25 mouse cellular contexts compared by ENCODE assay signal in the genomic region with DNA sequence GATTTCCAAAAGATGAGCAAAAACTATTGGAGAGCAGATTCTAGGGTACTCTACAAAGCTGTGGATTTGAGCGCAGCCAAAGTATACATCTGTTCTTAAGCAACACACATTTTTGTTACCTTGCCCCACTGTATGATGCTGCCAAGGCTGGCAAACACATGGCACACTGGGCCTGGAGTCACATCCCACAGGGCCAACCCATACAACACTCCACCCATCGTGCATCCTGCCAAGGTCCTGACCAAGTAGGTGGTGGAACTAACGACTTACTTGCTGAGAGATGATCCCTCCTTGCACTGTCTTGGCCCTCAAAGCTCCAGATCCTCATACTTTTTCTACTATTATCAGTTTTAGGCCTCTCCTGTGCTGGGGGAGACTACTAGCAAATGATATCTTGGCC.
DNase-seq lines count a peak whose midpoint lies in the region; ATAC-seq and TF ChIP-seq lines count a peak whose summit lies in the region.
"Had no signal": no experiment of that assay in that cellular context is flagged by ENCODE, and none has a peak within 500 bp of the region (broad histone marks: within the 10 kb centered on the region; RNA-seq: fewer than 3 reads in every experiment).

No protein-coding gene starts in this region.

- H3K9ac ChIP-seq in liver, adult 2 months (ENCODE audit: low read depth, low read length) = no peak overlapping the region
- no peak overlapping the region for H3K9ac ChIP-seq in liver, postnatal 0 days (replicated peaks)
- H3K9ac ChIP-seq: embryonic facial prominence, embryonic 15.5 days; intestine, embryonic 15.5 days; limb, embryonic 13.5 days; liver, embryonic 15.5 days; stomach, embryonic 15.5 days had no signal

- peaks cover 14% of the 10 kb centered on the region; the same call in 1 of the 2 replicates for H3K79me2 ChIP-seq in liver, adult 2 months (ENCODE audit: control insufficient read depth, insufficient read depth, low read length)

- H3K27me3 ChIP-seq in liver, adult 2 months (ENCODE audit: control insufficient read depth, insufficient read depth, low read length) = no peaks in the 10 kb centered on the region
- H3K27me3 ChIP-seq in liver, postnatal 0 days (ENCODE audit: insufficient read depth, low read length) = no peaks in the 10 kb centered on the region
- H3K27me3 ChIP-seq: CH12.LX; embryonic facial prominence, embryonic 15.5 days; intestine, embryonic 15.5 days; limb, embryonic 13.5 days; liver, embryonic 15.5 days; stomach, embryonic 15.5 days had no signal

- no peak for TF ChIP-seq EP300 in liver, postnatal 0 days (IDR thresholded peaks at IDR 0.05; ENCODE audit: low read depth)

- intact Hi-C loops in gastrocnemius, adult 2 months (cut with DNase I) = no loop called here

- no peak for ATAC-seq in liver, postnatal 0 days
- ATAC-seq: forebrain, embryonic 16.5 days; hindbrain, embryonic 16.5 days; intestine, embryonic 15.5 days had no signal

- H3K9me3 ChIP-seq in liver, postnatal 0 days (ENCODE audit: low read length) = no peaks in the 10 kb centered on the region
- H3K9me3 ChIP-seq: embryonic facial prominence, embryonic 15.5 days; intestine, embryonic 15.5 days; limb, embryonic 13.5 days; liver, embryonic 15.5 days; stomach, embryonic 15.5 days had no signal

- DNase-seq in gastrocnemius, adult 2 months = peak; percentile 60
- no peak for DNase-seq in gastrocnemius, postnatal 4 days (ENCODE audit: low spot score in 2 of 2)
- DNase-seq in liver, adult 2 months (ENCODE audit: extremely low read depth, low read depth, low spot score) = peak; percentile 94
- DNase-seq in liver, postnatal 0 days = no peak
- DNase-seq in adrenal gland, adult 2 months = peak; percentile 57
- peak; percentile 90 for DNase-seq in gonadal fat pad, adult 2 months (ENCODE audit: low read depth)
- no peak for DNase-seq in frontal cortex, postnatal 10 days (ENCODE audit: low spot score in 2 of 2)
- DNase-seq in spleen, postnatal 14 days (ENCODE audit: low spot score in 2 of 2) = no peak
- DNase-seq: B cell, adult 2 months; cerebellum, adult 18-20 months; cerebellum, postnatal 36 days; heart, postnatal 4 days; kidney, postnatal 25 days; layer of hippocampus, postnatal 36 days; thymus, adult 2 months had no signal

- H3K4me1 ChIP-seq in liver, adult 2 months (ENCODE audit: control insufficient read depth, insufficient read depth, low read length) = peaks cover 9% of the 10 kb centered on the region
- peaks cover 23% of the 10 kb centered on the region for H3K4me1 ChIP-seq in liver, postnatal 0 days (ENCODE audit: insufficient read depth)
- H3K4me1 ChIP-seq: limb, embryonic 13.5 days had no signal

- TF ChIP-seq CTCF in gastrocnemius, adult 2 months (IDR thresholded peaks at IDR 0.05) = no peak
- no peak for TF ChIP-seq CTCF in liver, adult 2 months (IDR thresholded peaks at IDR 0.05; ENCODE audit: low read depth, low read length)
- TF ChIP-seq CTCF in liver, postnatal 0 days (IDR thresholded peaks at IDR 0.05; ENCODE audit: low read depth) = no peak

- H3K4me3 ChIP-seq in gastrocnemius, adult 2 months = no peak overlapping the region
- H3K4me3 ChIP-seq in liver, adult 2 months (ENCODE audit: insufficient read depth, low read depth, low read length) = no peak overlapping the region
- H3K4me3 ChIP-seq in liver, postnatal 0 days (ENCODE audit: low read depth, low read length) = no peak overlapping the region
- H3K4me3 ChIP-seq: embryonic facial prominence, embryonic 15.5 days; intestine, embryonic 15.5 days; limb, embryonic 13.5 days; liver, embryonic 15.5 days; stomach, embryonic 15.5 days had no signal

- 22% methylated on average over 3 of the region's 3 CpGs for WGBS in liver, adult 2 months
- WGBS in liver, postnatal 0 days (ENCODE audit: insufficient replicate concordance) = 84% methylated on average over 3 of the region's 3 CpGs

- H3K27ac ChIP-seq in gastrocnemius, adult 2 months = peak overlapping the region; percentile 83; the same call in 1 of the 2 replicates
- no peak overlapping the region for H3K27ac ChIP-seq in liver, adult 2 months (replicated peaks; ENCODE audit: insufficient read depth, low read depth, low read length)
- H3K27ac ChIP-seq in liver, postnatal 0 days (ENCODE audit: low read depth) = no peak overlapping the region
- H3K27ac ChIP-seq: embryonic facial prominence, embryonic 15.5 days; intestine, embryonic 15.5 days; limb, embryonic 13.5 days; liver, embryonic 15.5 days; macrophage; stomach, embryonic 15.5 days had no signal

- no peaks in the 10 kb centered on the region for H3K36me3 ChIP-seq in liver, adult 2 months (ENCODE audit: control insufficient read depth, insufficient read depth, low read length)
- H3K36me3 ChIP-seq in liver, postnatal 0 days (replicated peaks; ENCODE audit: insufficient read depth, low read length) = peaks cover 38% of the 10 kb centered on the region
- H3K36me3 ChIP-seq: embryonic facial prominence, embryonic 15.5 days; intestine, embryonic 15.5 days; stomach, embryonic 15.5 days had no signal

- H3K4me2 ChIP-seq in liver, postnatal 0 days (ENCODE audit: low read depth, low read length) = no peak overlapping the region
- H3K4me2 ChIP-seq: embryonic facial prominence, embryonic 15.5 days; intestine, embryonic 15.5 days; limb, embryonic 13.5 days; liver, embryonic 15.5 days; midbrain, embryonic 11.5 days; stomach, embryonic 15.5 days had no signal

- no peak for TF ChIP-seq POLR2A in liver, adult 2 months (IDR thresholded peaks at IDR 0.05; ENCODE audit: extremely low read depth, insufficient read depth, low read length)

Comparison
In these comparisons a context has a peak if more than half of its experiments do, and no peak if none do; other contexts are left out.
1. DNase-seq: peak in gastrocnemius, adult 2 months (single experiment), liver, adult 2 months (single experiment), adrenal gland, adult 2 months (single experiment) and gonadal fat pad, adult 2 months (single experiment); none in gastrocnemius, postnatal 4 days (0 of 2), liver, postnatal 0 days (single experiment), frontal cortex, postnatal 10 days (0 of 2) and spleen, postnatal 14 days (0 of 2).